Mouse (Mus musculus) leukemia stem cell, adult 10-12 weeks (primary cell): ENCODE results near the gene Ticrr. TPM values are rescaled to one million over a fixed set of nuclear protein-coding genes. Genes with fewer than 3 reads are reported as not detected.

ENCODE experiments used
- polyA plus RNA-seq: library from polyadenylated mRNA; stranded (reverse); fragments of >175 nt; gene quantifications from 2 replicates; pipeline ENCODE4 v1.2.3, GENCODE M21; 2012; ENCODE audit warnings: low replicate concordance

Ticrr gene
- 10.0 and 12.0 TPM in 2 replicates for polyA plus RNA-seq

DNA sequence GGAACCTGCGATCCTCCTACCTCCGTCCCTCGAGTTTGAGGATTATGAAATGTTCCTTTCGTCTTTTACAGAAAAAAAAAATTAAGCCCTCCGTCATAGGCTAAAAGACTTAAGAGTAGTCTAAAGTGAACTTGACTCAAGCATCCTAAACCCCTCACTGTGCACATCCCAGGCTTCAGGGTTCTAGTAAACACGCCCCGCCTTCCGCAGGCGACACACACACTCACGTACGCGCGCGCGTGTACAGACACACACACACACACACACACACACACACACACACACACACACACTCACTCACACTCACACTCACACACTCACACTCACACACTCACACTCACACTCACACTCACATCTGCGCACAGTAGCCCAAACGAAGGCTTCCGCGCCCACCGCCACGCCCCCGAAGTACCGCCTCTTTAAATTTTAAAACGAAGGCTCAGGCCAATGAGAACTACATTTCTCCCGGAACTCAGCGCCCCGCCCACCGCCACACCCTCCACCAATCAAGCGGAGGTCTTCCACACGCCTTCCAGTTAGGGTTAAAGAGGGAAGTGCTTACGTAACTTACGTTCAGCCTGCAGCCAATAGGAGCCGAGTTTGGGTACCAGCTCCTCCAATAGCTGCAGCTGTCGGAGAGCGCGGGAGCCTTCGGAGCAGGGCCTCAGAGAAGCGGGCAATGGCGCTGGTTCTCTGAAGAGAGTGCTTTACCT lies at the start of gene Ticrr:
Gene Ticrr (plus strand): TSS at position 619 of the 713 bp plus-strand sequence.

DNA sequence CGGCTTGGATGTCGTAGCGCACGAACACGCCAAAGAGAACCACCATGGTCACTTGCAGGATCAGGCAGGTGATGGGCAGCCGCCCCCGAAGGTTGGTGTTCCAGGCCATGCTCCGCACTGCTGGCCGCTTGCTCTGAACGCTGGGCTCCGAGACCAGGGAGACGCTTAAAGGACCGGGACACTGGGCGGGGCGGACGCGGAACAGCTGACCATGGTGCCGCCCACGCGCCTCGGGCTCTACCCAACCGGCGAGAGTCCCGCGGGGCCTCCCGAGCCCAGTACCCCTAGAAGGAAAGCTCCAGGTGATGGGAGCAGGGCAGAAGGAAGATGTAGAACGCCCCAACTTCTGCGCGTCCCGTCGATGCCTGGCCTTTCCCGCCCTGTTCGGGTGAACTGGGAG lies 42.6 kb upstream of the Ticrr start, which contains the start of gene Rhcg:
Gene Rhcg (minus strand): TSS at position 240 of the 400 bp plus-strand sequence.

DNA sequence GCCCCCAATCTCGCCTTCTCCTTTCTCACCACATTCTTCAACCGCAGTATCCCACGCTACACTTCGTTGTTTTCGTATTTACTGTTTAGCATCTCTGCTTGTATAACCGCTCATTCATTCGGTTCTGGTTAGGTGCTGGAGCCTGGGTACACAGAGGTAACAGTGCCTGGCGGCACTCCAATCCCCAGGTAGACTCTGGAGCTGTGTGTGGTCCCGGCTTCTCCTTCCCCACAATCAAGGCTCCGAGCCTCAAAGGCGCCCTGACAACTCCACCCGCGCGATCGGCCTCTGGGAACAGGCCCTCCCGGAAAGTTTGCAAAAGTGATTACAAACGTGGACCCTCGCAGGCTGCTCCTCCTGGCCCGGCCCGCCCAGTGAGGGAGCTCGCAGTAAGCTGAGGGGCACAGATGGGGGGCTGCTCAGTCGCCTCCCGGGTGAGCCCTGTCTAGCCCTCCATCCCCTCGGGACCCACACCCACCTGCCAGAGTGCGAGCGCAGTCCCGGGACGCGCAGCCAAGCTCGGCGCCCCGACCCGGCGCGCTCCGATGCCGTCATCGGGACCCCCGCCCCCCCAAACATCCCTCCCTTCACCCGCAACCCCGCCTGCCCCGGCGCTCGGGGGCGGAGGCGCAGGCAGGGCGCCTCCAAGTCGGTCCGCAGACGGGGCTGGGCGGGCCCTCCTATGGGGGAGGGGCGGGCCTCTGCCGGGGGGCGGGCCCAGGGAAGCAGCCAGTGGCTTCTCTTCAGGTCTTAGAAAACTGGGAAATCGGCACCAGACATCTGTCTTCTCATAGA lies 55.4 kb downstream of the Ticrr start, which contains the start of gene Kif7:
Gene Kif7 (minus strand): TSS at position 534 of the 795 bp plus-strand sequence.

DNA sequence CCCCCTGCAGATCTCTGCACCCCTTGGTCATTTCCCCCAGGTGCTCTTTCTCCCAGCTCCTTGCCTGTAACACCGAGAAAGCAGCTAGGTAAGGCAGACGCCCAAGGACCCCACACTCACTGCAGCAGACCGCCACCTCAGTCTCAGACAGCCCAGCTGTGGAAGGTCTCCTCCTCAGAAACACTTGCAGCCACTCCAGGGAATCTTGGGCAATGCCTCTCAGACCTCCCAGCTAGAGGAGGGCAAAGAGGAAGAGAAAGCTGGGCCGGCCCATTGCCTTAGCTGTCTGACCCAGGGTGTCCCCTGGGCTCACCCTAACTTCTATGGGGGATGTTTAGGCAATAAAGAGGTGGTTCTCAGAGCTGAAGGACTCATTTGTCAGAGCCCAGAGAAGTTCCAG lies 72.6 kb downstream of the Ticrr start, which contains the start of gene Plin1:
Gene Plin1 (minus strand): TSS at position 282 of the 400 bp plus-strand sequence.

DNA sequence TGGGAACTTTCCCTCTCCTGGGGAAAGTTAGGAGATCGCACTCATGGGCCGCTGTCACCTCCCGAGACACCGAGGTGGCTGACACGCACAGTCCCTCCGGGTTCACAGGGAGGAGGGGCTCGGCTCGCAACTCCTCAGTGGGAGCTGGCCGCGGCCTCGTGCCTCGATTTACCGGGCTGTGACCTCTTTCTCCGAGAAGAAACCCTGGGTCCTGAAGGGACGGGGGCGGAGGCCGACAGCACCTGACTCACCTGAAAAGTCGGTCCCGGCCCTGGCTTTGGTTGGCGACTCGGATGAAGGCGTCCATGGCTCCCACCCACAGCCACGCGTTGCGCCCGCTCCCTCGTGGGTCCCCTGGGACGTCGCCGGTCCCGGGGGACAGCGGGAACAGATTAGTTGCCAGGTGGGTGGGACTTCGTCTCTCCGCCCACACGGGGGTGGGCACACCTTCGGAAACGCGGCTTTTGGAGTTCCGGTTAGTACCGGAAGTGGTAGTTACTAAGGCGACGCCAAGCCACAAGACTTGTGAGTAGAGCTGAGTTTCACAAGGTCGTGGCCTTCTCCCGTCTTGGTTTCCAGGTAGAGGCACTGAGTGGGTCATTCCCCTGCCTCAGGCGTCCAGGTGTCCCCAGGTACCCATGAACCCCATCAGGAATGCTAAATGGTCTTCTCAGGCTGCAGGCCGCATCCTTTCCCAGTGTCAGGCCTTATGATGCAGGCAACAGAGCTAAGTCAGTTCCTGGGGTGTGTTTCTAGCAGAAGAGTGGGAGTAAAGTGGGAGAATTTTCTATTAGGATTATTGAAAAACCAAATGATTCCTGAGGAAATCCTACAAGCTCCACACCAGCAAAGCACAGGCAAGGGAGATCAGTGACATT lies 82.9 kb downstream of the Ticrr start, which contains the start of the genes Pex11a and Wdr93:
Gene Pex11a (minus strand): TSS at position 473 of the 878 bp plus-strand sequence.
Gene Wdr93 (plus strand): TSS at position 505 of the 878 bp plus-strand sequence.

Other genes with a start within 250 kb of the Ticrr start
- 89.9 and 148 TPM in 2 replicates for gene Polg, start 193.8 kb upstream of the Ticrr start, polyA plus RNA-seq
- gene Rhcg, start 42.5 kb upstream of the Ticrr start, polyA plus RNA-seq = 0.51 TPM in 1 of 2 replicates, not detected in the other
- 0.61 and 0.99 TPM in 2 replicates for gene Kif7, start 55.5 kb downstream of the Ticrr start, polyA plus RNA-seq
- gene Plin1, start 72.7 kb downstream of the Ticrr start, polyA plus RNA-seq = not detected in 2 replicates
- gene Pex11a, start 82.9 kb downstream of the Ticrr start, polyA plus RNA-seq = 1.1 and 1.2 TPM in 2 replicates
- not detected in 2 replicates for gene Wdr93, start 83.0 kb downstream of the Ticrr start, polyA plus RNA-seq
- not detected in 2 replicates for gene Mesp1, start 133.6 kb downstream of the Ticrr start, polyA plus RNA-seq
- 0.26 and 0.38 TPM in 2 replicates for gene Mesp2, start 150.5 kb downstream of the Ticrr start, polyA plus RNA-seq
- 6.6 and 6.8 TPM in 2 replicates for gene Anpep, start 200.9 kb downstream of the Ticrr start, polyA plus RNA-seq